Mouse (Mus musculus): ENCODE results near the gene Tanc2.

Tanc2 gene

GRCm38 (mm10) chr11:105835209-105835608 lies 245.4 kb downstream of the Tanc2 start:
- no peak for DNase-seq (ENCODE audit: low spot score)

GRCm38 (mm10) chr11:105836344-105836891 lies 246.6 kb downstream of the Tanc2 start:
- no peak for DNase-seq (ENCODE audit: low spot score)

GRCm38 (mm10) chr11:105837962-105838361 lies 248.2 kb downstream of the Tanc2 start:
- no peak for DNase-seq (ENCODE audit: low spot score)

- no peak for DNase-seq (ENCODE audit: low spot score)
These were observed 256.1 kb downstream of the Tanc2 start for GRCm38 (mm10) chr11:105845901-105846300.

GRCm38 (mm10) chr11:105855504-105855903 lies 265.7 kb downstream of the Tanc2 start:
- DNase-seq (ENCODE audit: low spot score), result no peak

GRCm38 (mm10) chr11:105858063-105858462 lies 268.3 kb downstream of the Tanc2 start:
- no peak for DNase-seq (ENCODE audit: low spot score)

- DNase-seq (ENCODE audit: low spot score), result no peak
These were observed 295.8 kb downstream of the Tanc2 start for GRCm38 (mm10) chr11:105885558-105885957.

- DNase-seq (ENCODE audit: low spot score), result no peak
These were observed 297.5 kb downstream of the Tanc2 start for GRCm38 (mm10) chr11:105887281-105887680.

GRCm38 (mm10) chr11:105899151-105899550 lies 309.4 kb downstream of the Tanc2 start:
- DNase-seq (ENCODE audit: low spot score), result no peak

GRCm38 (mm10) chr11:105901501-105901900 lies 311.7 kb downstream of the Tanc2 start:
- no peak for DNase-seq (ENCODE audit: low spot score)

GRCm38 (mm10) chr11:105902956-105903355 lies 313.2 kb downstream of the Tanc2 start:
- no peak for DNase-seq (ENCODE audit: low spot score)

GRCm38 (mm10) chr11:105905529-105906213 lies 315.9 kb downstream of the Tanc2 start:
- DNase-seq (ENCODE audit: low spot score), result no peak

GRCm38 (mm10) chr11:105907381-105907780 lies 317.6 kb downstream of the Tanc2 start:
- DNase-seq (ENCODE audit: low spot score), result no peak

GRCm38 (mm10) chr11:105908926-105909325 lies 319.1 kb downstream of the Tanc2 start:
- no peak for DNase-seq (ENCODE audit: low spot score)

- DNase-seq (ENCODE audit: low spot score), result no peak
These were observed 319.8 kb downstream of the Tanc2 start for GRCm38 (mm10) chr11:105909617-105910016.

GRCm38 (mm10) chr11:105911149-105911548 lies 321.4 kb downstream of the Tanc2 start:
- no peak for DNase-seq (ENCODE audit: low spot score)

GRCm38 (mm10) chr11:105911592-105912375 lies 322.0 kb downstream of the Tanc2 start:
- peak; percentile 34 for DNase-seq (ENCODE audit: low spot score)

GRCm38 (mm10) chr11:105913580-105913979 lies 323.8 kb downstream of the Tanc2 start:
- DNase-seq (ENCODE audit: low spot score), result no peak

- DNase-seq (ENCODE audit: low spot score), result no peak
These were observed 330.5 kb downstream of the Tanc2 start for GRCm38 (mm10) chr11:105920098-105920785.

GRCm38 (mm10) chr11:105920836-105921235 lies 331.1 kb downstream of the Tanc2 start:
- no peak for DNase-seq (ENCODE audit: low spot score)

GRCm38 (mm10) chr11:105921275-105921674 lies 331.5 kb downstream of the Tanc2 start:
- DNase-seq (ENCODE audit: low spot score), result no peak
